Mouse (Mus musculus): ENCODE data around the gene Mrps16.

Mrps16 gene

DNA sequence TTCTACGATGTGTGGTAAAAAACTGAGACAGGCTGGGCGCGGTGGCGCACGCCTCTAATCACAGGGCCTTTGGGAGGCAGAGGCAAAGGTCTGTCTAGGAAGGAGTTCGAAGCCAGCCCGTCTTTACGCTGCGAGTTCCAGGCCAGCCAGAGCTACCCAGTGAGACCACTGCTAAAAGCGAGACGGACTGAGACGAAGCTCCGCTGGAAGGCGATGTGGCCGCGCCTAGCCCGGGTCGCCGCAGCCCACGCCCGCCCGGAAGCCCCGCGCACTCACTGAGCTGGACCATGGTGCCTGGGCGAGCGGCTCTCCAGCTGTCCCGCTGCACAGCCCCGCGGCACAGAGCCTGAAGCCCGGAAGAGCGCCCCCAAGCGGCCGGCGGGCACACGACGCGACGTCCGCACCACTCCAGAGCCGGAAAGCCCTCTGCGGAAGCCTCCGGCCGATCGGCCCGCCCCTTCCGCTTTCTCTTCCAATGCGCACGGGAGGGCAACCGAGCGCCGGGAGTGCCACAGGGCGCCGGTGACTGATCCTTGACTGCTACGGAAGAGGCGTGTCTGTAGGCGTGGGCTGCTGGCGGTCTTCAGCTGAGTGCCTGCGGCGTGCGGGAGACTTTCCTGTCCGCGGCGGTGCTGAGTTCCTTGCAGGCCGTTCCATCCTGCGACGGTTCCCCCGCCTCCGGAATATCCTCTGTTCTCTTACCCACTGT, at the start of gene Mrps16:
Gene Mrps16 (minus strand): TSS at position 430 of the 709 bp plus-strand sequence.
- peak; percentile 93 to 94 for DNase-seq

DNA sequence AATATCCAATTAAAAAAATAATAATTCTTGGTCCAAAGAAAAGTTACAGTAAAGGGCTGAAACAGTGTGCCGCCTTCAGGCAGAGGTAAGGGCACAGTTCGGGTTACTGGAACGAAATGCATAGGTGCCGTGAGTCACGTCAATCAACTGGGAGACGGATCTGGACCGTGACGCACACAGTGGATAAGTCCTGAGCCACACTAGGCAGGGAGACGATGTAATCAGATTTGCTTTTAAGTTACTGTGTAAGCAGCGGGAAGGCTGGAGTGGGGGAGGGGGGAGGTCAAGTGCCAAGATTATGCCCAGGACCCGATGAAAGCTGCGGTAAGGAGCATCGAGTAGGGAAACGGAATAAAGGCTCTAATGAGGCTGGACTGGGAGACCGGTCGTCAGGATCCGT, 48.8 kb upstream of the Mrps16 start:
- DNase-seq = no peak

DNA sequence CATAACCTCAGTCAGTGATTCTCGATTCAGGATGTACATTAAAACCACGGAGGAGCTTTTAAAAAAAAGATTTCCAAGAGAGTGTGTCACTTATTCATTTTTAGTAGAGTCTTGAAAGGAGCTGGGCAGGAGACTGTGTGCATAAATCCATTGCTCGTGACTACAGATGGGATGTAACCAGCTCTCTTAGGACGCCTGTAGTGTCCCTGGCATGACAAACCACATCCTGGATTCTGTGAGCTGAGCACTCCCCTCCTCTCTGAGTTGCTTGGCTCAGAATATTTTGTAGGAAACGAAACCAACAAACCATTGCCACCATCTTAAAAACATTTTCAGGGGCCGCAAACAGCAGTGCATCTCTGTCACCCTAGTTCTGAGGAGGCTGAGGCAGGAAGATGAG, 43.5 kb upstream of the Mrps16 start:
- DNase-seq = no peak

DNA sequence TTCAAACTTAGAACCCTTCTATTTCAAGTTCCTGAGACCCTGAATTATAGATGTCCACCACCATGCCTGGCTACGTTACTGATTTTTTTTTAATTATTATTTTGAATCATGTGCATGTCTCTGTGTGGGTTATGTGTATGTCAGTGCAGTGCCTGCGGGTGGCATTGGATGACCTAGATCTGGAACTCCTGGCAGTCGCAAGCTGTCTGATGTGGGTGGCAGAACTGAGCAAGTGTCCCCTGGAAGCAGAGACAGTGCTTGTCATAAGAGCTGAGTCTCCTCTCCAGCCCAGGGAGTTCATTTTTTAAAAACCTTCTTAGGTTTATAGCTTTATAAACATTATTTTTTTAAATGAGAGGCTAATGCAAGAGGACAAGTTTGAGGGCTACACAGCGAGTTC, 39.0 kb upstream of the Mrps16 start:
- no peak for DNase-seq

DNA sequence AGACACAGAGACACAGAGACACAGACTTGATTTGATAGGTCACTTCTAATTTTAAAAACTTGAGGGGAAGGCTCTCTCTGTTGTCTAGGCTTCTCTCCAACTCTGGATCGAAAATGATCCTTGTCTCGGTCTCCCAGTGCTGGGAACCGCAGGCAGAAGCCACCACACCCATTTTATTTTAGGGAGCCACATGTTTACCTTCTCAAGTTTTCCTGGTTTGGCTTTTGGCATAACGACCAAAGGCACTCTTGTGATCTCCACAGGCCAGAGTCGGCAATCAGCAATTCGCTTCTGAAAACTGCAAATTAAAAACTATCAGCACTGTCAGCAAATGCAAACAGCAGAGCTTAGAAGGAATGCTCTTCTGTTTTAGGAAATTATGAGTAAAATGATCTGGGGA, 38.3 kb upstream of the Mrps16 start:
- DNase-seq = no peak

DNA sequence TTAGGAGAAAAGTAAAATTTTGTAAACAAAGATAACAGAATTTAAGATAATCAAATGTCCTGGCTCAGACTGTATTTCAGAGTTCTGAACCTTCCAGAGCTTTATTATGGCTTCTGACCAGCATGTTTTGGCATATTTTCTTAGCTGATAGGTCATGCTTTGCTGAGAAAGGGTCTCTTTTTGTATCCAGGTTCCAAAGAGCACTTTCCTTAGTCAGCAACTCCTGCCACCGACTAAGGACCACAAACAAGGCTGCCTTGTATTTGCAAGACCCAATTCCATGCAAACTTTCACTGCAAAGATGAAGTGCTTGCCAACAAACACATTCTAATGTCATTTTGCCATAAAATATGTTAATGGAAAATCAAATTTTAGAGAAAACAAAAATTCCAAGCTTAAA, 36.4 kb upstream of the Mrps16 start:
- no peak for DNase-seq

DNA sequence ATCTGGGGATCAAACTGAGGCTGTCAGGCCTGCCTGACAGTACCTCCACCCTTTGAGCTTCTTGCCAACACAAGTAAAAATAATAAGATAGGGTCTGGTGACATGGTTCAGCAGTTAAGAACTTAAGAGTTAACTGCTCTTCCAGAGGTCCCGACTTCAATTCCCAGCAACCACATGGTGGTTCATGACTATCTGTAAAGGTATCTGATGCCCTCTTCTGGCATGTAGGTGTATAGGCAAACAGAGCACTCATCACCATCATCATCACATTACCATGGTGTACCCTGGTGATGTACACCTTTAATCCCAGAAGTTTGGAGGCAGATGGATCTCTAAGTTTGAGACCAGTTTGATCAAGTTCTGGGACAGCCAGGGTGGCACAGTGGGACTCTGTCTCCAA, 35.2 kb upstream of the Mrps16 start:
- DNase-seq = no peak

DNA sequence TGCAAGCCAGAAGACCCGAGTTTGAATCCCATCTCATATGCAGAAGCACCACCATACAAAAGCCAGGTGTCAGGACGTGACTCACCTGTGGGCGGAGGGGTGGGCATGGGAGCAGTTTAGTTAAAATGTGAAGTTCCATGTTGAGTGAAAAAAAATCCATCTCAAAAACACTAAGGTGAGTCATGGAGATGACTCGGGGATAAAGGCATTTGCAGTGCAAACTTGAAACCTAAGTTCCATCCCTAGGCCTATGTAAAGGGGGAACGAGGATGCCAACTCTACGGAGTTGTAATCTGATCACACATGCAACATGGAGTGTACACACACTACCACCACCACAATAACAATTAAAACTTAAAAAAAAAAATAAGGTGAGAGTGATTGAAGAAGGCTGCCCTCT, 29.6 kb upstream of the Mrps16 start:
- no peak for DNase-seq

DNA sequence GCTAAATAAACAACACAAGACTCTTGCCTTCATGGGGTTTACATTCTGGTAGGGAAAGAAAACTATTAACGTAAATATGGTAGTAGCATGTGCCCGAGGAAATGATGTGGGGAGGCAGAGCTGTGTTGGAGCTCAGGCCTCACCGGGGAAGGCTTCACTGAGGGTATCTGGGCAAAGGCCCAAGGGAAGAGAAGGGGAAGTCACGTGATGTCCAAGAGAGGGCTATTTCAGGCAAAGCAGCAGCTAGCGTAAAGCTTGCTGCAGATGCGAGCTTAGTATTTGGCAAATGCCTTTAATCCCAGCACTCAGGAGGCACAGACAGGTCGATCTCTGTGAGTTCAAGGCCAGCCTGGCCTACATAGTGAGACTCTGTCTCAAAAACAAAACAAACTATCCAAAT, 28.8 kb upstream of the Mrps16 start:
- DNase-seq = no peak

DNA sequence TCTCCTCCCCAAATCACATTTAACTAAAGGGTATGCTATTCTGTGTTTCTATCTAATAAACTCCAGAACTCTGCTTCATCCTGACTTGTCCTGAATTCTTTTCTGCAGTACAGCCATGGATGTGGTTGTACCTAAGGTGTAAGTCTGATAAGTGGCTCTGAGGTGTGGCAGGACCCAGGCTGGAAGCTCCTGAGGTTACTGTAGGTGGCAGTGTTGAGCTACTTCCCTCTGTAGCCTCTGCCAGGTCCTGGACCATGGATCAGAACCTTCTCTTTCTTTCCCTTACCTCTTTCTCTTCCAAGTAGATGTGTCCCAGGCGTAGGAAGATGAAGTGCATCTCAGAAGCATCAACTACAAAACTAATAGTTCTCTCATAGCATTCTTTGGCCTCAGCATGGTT, 6.6 kb upstream of the Mrps16 start:
- DNase-seq = no peak

DNA sequence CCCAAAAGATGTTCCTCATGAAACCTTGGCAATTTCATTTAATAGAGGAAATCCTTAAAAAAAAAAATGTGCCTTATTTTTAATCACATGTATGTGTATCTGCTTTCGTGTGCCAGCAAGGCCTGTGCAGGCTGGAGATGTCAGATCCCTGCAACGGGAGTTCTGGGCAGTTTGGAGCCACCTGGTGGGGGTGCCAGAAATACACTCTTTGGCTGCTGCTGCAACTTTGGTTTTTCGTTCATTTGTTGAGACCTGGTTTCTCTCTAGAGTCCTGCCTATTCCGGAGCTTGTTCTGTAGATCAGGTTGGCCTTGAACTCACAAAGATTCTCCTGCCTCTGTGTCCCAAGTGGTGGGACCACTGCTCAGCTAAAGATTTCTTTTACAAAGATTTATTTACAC, 5.4 kb upstream of the Mrps16 start:
- DNase-seq = no peak

DNA sequence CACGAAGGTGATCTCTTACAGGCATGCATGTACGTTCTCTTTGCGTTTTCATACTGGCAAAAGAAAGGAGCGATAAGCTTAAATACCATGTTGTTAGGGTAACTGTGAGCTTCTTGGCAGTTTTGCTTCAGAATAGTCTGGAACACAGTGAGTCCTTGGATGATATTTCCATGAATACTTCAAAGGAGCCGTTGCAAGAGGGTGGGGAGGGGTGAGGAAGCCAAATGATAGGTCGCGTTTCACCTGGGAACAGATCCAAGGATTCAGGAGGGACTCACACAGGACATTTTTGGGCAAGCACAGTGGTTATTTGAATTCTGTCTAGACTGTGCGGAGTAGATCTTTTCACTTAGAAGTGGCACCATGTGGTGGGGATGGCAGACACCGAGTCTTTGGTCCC, 3.8 kb upstream of the Mrps16 start:
- no peak for DNase-seq

DNA sequence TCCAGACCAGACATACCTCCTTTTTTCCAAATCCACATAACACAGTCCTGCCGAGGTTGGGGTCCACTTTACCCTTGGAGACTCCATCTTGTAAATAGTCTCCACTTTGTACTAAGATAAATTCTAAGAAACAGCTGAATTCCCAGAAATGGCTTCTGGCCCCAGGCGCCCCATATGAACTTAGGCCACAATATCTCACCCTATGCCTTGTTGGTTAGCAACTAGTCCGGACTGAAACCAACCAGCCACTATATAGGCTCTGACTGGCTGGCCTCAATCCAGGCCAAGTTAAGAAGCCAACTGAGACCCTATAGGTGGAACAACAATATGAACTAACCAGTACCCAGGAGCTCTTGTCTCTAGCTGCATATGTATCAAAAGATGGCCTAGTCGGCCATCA, 1.1 kb downstream of the Mrps16 start:
- no peak for DNase-seq

DNA sequence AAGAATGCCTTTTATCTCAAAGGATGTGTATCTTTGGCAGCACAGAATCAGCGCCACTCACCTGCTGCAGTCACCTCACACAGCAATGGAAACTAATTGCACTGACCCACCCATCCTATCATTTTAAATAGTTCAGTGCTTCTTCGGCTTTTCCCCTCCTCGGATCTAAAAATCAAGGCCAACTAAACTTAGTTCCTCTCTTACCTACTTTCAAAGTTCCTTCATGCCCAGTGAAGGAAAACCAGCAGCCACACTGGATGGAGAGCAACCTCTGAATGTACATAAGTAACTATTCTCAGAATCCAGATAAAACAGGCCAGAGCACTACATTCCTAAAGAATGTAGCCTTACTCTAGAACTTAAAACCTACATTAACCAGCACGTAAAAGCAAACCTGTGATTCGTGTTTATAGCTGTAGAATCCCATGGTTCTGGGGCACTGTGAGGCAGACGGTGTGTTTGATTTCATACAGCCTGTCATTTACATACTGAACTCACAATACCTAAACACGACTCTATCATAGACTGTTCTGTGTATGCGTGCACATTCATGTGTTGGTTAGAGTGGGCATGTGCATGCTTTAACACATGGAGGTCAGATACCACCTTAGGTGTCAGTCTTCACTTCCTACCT, 3.9 kb downstream of the Mrps16 start:
- no peak for DNase-seq

DNA sequence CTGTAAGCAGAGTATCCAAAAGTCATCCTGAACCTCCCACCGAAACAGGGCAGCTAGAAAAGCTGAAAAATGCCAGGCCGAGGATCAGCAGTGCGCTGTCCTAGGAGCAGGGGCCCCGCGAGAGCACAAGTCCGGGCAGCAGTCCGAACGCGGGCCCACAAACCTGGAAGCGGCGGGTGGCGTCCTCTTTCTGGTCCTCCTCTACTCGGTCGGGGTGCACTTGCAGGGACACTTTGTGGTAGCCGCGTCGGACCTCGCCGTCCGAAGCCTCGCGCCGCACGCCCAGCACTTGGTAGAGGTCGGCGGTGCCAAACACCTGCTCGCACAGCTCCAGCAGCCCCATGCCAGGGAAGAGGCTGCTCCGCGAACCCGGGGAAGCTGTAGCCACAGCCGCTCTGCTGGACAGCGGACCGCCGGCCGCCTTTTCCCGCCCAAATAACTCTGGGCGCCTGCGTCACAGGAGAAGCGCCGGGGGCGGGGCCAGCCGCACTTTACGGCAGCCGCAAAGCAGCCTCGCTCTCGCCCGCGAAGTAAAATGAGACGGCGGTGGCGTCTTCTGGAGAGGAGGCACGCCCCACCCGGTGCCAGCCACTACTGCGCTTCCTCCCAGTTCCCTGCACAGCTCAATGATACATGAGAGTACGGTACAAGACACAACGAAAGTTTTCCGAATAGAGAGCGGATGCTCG, 4.8 kb downstream of the Mrps16 start, which contains the start of gene Dnajc9:
Gene Dnajc9 (minus strand): TSS at position 470 of the 689 bp plus-strand sequence.
- DNase-seq = peak; percentile 87 to 91

DNA sequence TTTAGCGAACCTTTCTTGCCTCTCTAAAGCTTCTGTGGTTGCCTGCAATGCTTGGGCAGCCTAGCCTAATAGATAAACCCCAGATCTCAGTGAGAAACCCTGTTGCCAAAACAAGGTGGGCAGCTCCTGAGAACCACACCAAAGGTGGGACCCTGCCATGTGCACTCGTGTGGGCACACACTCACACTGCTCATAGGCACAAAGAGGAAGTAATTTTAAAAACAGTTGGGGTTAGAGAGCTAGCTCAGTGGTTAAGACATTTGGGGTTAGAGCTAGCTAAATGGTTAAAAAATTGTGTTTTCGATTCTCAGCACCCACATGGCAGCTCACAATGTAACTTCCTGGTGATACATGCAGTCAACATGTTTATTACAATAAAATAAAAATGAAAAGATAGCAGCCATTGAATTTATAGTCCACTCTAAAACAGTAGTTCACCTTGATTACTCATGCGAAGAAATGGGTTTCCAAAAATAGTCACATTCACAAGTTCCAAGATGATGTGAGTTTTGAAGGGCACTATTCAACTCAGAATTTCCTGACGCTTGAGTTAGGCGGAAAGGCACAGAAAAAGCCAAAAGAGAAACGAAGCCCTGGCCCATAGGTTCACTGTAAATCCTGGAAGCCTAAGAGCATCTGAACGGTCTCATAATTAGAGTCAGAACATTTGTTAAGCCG, 13.5 kb downstream of the Mrps16 start:
- DNase-seq = no peak

DNA sequence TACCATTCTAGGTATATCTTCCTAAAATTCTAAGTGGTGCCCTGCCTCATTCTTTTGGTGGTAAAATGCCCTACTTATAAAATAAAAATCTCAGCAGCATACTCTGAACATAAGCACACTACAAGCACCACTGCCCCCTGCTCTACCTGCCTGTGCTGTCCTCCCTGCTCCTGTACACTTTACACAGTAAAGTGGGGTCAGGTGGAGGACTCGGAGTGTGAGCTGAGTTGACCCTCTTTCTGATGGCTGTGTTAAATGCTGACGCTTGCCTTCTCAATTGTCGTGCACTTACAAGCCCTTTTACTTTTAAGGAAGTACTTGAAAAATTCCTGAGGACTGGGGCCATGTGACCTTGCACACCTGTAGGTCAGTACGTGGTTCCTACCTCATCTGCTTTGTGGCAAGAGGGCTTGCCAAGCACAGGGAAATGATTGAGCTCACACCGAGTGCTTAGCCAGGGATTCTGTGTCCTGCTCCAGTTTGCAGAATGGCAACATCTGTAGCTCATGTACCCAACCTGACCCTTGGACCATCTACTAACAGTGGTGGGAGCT, 14.3 kb downstream of the Mrps16 start:
- DNase-seq = no peak

DNA sequence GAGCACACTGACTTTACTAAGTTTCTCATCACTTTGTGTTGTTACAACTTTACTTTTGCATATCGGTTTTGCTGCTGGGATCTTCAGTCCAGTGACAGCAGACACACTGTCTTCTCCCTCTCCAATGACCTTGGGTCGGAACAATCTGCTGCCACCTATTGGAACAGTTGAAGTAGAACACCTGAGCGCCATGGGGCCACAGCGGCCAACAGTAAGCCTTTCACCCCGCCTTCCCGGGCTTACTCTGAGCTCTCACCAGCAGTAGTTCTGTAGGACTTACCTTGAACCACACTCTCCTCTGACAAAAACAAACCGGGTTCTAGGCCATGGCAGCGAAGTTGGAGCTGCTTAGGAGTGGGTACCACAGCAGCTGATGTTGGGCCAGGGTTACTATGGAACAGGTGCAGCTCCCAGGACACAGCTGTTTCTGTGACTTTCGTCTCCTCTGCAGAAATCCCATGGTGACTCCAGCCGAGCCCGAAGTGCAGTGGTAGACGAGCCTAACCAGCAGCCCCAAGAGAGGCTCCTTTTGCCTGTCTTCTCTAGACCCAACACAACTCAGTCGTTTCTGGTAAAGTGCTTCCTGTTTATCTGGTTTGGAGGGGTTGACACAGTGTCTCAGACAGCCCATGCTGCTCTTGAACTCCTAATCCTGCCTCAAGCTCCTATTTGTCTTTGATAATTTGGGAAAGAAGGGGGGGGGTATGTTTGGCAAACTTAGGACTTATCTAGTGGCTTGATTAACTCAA, 14.9 kb downstream of the Mrps16 start:
- DNase-seq = peak; percentile 28 to 49

DNA sequence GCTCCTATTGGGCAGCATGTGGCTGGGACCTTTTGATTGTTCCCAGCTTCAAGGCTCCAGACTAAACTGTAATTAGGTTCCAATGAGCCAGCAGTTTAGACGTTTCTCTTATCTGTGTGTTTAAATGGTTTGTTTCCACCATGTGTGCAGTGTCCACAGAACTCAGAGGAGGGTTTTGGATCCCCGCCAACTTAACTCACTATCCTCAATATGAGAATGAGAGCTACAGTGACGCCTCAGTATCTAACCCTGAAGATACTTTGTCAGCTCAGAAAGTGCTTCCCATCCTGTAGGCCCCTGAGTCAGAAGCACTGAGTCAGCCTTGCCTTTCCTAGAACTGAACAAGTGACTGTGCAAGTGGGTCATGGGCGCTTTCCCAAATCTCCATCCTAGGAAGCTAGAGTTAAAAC, 16.3 kb downstream of the Mrps16 start:
- no peak for DNase-seq

DNA sequence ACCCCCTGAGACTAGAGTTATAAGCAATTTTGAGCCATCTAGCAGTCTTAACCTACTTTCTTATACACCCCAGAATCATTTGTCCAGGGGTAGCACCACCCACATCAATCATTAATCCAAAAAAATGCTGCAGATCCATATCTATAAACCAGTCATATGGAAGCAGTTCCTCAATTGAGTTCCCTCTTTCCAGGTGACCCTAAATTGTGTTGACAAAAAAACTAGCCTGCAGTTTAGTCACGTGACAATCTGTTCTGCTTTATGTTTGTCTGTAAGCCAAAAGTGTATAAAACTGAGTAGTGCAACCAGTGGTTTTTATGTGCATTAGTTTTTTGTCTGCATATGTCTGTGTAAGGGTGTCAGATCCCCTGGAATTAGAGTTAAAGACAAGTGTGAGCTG, 21.6 kb downstream of the Mrps16 start:
- DNase-seq = no peak

DNA sequence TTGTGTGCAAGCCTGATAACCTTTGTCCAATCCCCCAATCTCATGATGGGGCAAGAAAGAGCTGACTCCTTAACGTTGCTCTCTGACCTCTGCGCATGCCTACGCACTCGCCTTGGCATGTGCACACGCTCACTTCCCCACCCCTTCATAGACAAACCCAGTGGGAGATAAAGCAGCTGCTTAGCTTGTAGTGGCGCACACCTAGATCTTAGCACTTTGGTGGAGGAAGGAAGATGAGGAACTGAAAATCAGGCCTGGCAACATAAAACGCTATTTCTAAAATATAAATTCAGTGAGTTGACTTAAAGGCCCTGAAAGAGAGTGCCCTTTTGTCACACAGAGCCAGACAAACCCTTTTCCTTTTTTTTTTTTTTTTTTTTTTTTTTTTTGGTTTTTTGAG, 22.6 kb downstream of the Mrps16 start:
- DNase-seq = no peak

DNA sequence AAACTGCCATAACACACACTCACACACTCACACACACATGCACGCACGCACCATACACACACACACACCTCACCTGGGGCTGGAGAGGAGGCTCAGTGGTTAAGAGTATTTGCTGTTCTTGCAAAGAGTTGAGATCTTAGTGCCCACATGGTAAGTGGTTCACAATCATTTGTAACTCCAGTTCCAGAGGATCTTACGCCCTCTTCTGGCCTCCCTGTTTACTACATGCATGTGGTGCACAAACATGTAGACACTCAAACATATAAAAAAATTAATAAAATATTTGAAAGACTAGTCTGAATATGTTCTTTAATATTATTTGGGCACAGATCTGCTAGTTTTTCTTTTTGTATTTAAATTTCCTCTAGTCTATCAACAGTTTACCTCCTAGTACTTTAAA, 25.2 kb downstream of the Mrps16 start:
- DNase-seq = no peak

DNA sequence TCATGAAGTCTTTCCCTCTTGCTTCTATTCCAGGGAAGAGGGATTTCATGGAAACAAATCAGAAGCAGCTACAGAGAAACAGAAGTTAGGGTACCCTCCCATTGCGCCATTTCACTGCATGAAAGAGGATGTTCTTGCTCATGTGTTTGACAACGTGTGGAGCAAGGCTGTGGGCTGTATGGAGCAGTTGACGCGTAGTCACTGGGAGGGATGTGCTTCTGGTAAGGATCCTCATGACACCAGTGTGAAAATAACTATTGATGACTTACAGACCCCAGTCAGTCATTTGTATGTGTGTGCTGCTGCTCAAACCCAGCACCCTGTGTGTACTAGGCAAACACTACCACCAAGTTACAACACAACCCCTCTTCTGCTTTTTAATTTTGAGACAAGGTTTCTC, 30.2 kb downstream of the Mrps16 start:
- no peak for DNase-seq

Data from thymus, adult 18-20 months (tissue).